Mouse (Mus musculus) cerebellum, adult 18-20 months (tissue): Measurements from ENCODE around the gene Ap1s1.

ENCODE experiments used
- DNase-seq, 2 experiments: peaks; one replicate each; pipeline ENCODE4 v3.0.0; 2021

Ap1s1 gene

DNA sequence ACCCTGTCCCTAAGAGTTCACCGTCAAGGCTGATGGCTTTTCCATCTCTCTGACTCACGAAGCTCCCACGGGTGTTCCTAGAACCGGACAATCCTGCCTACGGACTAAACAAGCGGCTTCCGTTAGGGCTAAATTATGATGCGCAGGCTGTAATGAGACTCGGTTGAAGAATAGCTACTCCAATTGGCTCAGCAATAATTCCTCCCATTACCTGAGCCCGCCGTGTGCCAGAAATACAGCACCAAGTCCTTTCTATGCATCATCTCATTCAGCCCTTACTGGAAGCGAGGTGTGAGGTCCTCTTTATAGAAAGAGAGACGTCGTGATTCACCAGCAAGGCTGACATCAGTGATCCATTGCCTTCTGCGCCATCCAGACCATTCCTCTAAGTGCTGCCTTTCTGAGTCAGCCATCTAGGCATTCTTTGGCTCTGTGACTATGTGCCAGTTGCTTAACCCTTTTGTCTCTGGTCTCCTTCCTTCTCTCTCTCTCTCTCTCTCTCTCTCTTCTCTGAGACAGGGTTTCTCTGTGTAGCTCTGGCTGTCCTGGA, 33.5 kb downstream of the Ap1s1 start:
- no peak for DNase-seq

DNA sequence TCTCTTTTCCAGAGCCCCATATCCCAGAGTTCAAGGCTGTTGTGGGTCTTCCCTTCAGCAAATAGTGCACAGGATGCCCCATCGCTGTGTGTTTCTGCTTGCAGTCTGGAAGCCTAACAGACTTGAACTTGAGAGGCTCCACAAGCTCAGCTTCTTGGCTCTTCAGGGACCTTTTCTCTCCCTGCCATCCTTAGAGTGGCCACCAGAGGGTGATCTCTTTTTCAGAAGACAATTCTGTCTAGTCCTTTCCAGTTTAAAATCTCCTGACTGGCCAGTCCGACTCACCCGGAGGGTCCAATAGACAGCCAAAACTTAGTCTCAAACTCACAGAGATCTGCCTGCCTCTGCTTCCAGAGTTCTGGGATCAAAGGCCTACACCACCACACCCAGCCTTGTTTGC, 35.9 kb downstream of the Ap1s1 start:
- DNase-seq = peak; percentile 51 to 57

- no peak for DNase-seq
Observed at GRCm38 (mm10) chr5:137007276-137007675, 38.7 kb downstream of the Ap1s1 start.

DNA sequence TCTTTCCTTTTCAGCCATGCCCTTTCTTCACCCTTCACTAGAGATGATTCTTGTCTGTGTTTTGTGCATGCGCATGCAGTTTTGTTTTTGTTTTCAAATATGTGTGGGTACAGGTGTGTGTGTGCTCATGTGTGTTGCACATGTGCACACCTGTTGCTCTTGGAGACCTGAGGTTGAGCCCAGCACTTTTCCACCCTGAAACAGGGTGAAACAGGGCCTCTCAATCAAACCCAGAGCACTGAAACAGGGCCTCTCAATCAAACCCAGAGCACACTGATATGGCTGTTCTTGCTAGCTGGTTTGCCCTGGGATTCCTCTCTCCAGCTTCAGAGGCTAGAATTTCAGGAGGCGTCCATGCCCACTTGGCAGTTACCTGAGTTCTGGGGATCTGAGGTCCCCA, 45.3 kb downstream of the Ap1s1 start:
- DNase-seq = no peak

DNA sequence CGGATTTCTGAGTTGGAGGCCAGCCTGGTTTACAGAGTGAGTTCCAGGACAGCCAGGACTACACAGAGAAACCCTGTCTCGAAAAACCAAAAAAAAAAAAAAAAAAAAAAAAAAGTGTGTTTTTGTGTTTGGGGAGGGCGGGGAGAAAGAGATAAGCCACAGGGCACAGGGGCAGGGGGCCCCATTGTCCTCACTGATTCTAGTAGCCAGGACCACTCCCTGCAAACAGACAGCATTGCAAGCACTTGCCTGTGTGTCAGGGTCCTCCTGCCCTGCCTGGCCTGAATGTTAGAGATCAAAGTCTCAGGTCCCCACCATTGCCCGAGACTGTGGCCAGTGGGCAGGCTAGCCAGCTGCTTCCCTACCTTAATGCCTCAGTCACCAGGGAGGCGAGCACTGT, 46.5 kb downstream of the Ap1s1 start:
- no peak for DNase-seq

GRCm38 (mm10) chr5:136989801-136990200, 56.1 kb downstream of the Ap1s1 start:
- DNase-seq = no peak

GRCm38 (mm10) chr5:136988420-136988819, 57.5 kb downstream of the Ap1s1 start:
- peak in 1 of 2 experiments; percentile 18 for DNase-seq

GRCm38 (mm10) chr5:136987934-136988271, 58.0 kb downstream of the Ap1s1 start, which contains the start of gene Znhit1:
Znhit1 (minus strand) TSS chr5:136988021.
- DNase-seq = no peak

- DNase-seq = peak; percentile 76 to 83
Observed at GRCm38 (mm10) chr5:136987138-136987933, 58.6 kb downstream of the Ap1s1 start.

DNA sequence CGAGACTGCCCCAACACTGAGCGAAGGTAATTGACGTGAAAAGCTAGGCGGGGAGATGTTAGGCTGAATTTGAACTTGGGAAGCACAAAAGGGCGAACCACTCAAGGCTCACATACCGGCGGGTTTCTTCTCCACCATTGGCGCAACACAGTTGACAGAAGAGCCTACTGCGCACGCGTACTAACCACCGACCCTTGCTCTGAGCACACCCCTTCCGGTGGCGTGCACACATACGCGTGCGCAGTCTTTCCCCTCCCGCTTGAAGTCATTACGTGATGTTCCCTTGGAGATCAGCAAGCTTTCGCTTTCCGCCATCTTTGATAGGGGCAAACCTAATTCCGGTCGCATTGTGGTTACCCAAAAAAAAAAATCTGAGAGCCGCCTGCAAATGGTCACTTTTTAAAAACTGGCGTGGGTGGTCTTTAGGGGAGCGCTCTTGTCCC, 59.2 kb downstream of the Ap1s1 start, which contains the start of gene Plod3:
Plod3 (plus strand) TSS at position 325 of the 443 bp plus-strand sequence.
- peak; percentile 97 to 98 for DNase-seq
